Mouse (Mus musculus) C2C12 (cell line): ENCODE results near the gene Mettl7a1.

ENCODE experiments used
- CEBPB ChIP-seq: IDR thresholded peaks from one replicate; pipeline ENCODE4 v1.6.1; 2011; ENCODE audit warnings: low read depth, mild to moderate bottlenecking, control low read depth, moderate library complexity
- CTCF ChIP-seq: IDR thresholded peaks from one replicate; pipeline ENCODE4 v1.5.1; 2011; ENCODE audit not compliant: control insufficient read depth, insufficient read depth, insufficient read length
- FOSL1 ChIP-seq: IDR thresholded peaks from one replicate; pipeline ENCODE4 v1.8.0; 2011; ENCODE audit warnings: mild to moderate bottlenecking, low read length; ENCODE audit not compliant: poor library complexity, insufficient read depth, severe bottlenecking
- MAX ChIP-seq: IDR thresholded peaks from one replicate; pipeline ENCODE4 v1.6.1; 2011; ENCODE audit warnings: mild to moderate bottlenecking, control low read depth
- MYOD1 ChIP-seq: IDR thresholded peaks from one replicate; pipeline ENCODE4 v1.6.1; 2011; ENCODE audit warnings: low read depth; ENCODE audit not compliant: control insufficient read depth, insufficient read length
- MYOG ChIP-seq: IDR thresholded peaks from one replicate; pipeline ENCODE4 v1.6.1; 2011; ENCODE audit not compliant: control insufficient read depth, insufficient read length; ENCODE audit errors: extremely low read depth
- USF1 ChIP-seq: IDR thresholded peaks from one replicate; pipeline ENCODE4 v1.6.1; 2011; ENCODE audit warnings: low read depth, mild to moderate bottlenecking, control low read depth, moderate library complexity

GRCm38 (mm10) chr15:100367119-100367518, 63.2 kb downstream of the Mettl7a1 start:
- no peak for TF ChIP-seq MYOG
- no peak for TF ChIP-seq CTCF
- no peak for TF ChIP-seq CEBPB
- no peak for TF ChIP-seq MAX
- TF ChIP-seq MYOD1, result no peak
- no peak for TF ChIP-seq USF1
- no peak for TF ChIP-seq FOSL1
